Comparison of ENCODE assay signal across 8 mouse cellular contexts in the genomic region with DNA sequence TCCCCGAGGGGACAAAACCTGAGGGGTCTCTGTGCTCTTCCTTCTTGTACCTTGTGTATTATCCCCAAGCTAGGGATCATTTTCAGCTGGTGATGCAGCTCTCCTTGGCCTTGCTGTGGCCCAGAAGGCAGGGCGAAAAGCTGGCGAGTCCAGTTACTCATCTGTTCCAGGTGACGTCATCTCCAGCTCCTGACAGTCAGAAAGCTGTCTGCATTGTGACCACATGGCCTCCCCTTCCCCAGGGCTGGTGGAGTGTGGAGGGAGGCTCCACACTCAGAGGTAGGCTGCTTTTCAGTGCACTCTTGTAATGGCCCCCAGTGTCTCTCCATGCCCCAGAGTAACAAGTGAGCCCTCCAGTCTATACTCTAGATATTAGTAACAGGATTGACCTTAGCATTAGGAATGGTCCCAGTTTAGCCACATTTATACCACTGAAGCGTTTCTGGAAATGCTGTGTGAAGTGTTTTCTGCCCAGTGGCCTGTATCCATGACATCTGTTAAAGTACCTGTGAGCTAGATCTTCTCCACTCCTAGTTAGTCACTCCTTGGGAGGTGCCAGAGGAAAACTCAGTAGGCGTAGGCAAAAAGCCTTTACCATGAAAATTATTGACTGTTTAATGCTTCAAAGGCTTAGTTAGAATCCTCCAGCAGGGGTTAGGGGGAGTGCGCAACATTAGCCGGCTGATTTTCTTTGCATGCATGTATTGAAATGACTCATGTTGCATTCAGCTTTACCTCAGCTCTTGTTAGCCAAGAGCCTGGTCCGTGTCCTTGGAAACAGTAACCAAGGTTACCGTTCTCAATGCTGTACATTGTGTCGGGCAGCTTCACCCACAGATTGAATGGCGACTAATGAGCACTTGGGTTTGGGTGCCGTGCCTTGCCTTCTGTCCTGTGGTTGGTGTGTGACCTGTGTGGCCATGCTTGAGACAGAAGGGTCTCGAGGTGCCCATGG. TPM values are rescaled to one million over a fixed set of nuclear protein-coding genes. Genes with fewer than 3 reads are reported as not detected.
DNase-seq lines count a peak whose midpoint lies in the region; ATAC-seq and TF ChIP-seq lines count a peak whose summit lies in the region.

No protein-coding gene starts in this region.

- ATAC-seq in forebrain, embryonic 16.5 days: peak; percentile 92

- H3K9ac ChIP-seq in forebrain, embryonic 16.5 days (replicated peaks; ENCODE audit: low read depth, low read length): 0 out of 2 replicates have a peak overlapping the region, but pooled peaks have one; percentile 1

- no peak overlapping the region for H3K4me3 ChIP-seq in gastrocnemius, adult 2 months
- no peak overlapping the region for H3K4me3 ChIP-seq in forebrain, embryonic 16.5 days (replicated peaks; ENCODE audit: low read length)
- no peak overlapping the region for H3K4me3 ChIP-seq in left cerebral cortex, adult 2 months

- no peaks in the 10 kb centered on the region for H3K27me3 ChIP-seq in forebrain, embryonic 16.5 days (replicated peaks; ENCODE audit: control insufficient read depth, insufficient read depth, low read length)

- H3K27ac ChIP-seq in gastrocnemius, adult 2 months: peak overlapping the region; percentile 40; the same call in 1 of the 2 replicates
- H3K27ac ChIP-seq in forebrain, embryonic 16.5 days (ENCODE audit: low read length): peak overlapping the region; percentile 70
- H3K27ac ChIP-seq in left cerebral cortex, adult 2 months: peak overlapping the region; percentile 90

- no peaks in the 10 kb centered on the region for H3K9me3 ChIP-seq in forebrain, embryonic 16.5 days (ENCODE audit: control insufficient read depth, low read length)

- TF ChIP-seq CTCF in gastrocnemius, adult 2 months (IDR thresholded peaks at IDR 0.05): no peak
- TF ChIP-seq CTCF in left cerebral cortex, adult 2 months (IDR thresholded peaks at IDR 0.05): peak; percentile 5

- H3K4me1 ChIP-seq in forebrain, embryonic 16.5 days (replicated peaks; ENCODE audit: control insufficient read depth, insufficient read depth, low read length): peaks cover 25% of the 10 kb centered on the region

- H3K36me3 ChIP-seq in forebrain, embryonic 16.5 days (ENCODE audit: control insufficient read depth, insufficient read depth): peaks cover 7% of the 10 kb centered on the region; the same call in 1 of the 2 replicates

- intact Hi-C loops in gastrocnemius, adult 2 months (cut with DNase I): no loop called here
- intact Hi-C loops in left cerebral cortex, adult 2 months (cut with DNase I): no loop called here
- intact Hi-C loops in heart, postnatal 36 days (cut with DNase I): no loop called here

- 7% methylated on average over 14 of the region's 14 CpGs for WGBS in forebrain, embryonic 16.5 days

- DNase-seq in gastrocnemius, adult 2 months: peak; percentile 45
- DNase-seq in gastrocnemius, postnatal 4 days (ENCODE audit: low spot score in 2 of 2): no peak
- DNase-seq in adrenal gland, adult 2 months: peak; percentile 83
- DNase-seq in left cerebral cortex, adult 2 months (ENCODE audit: extremely low spot score in 1 of 2, low spot score in 2 of 2): peak; percentile 43 to 60
- DNase-seq in retina, postnatal 1 day: peak; percentile 98
- no peak for DNase-seq in heart, postnatal 36 days
- no peak for DNase-seq in thymus, postnatal 14 days

- H3K4me2 ChIP-seq in forebrain, embryonic 16.5 days (ENCODE audit: low read length): no peak overlapping the region; the same call in 1 of the 2 replicates

RNA-seq across cellular contexts. Expression of a gene that starts 26.0 kb away (rescaled TPM):
- 1 to 10 TPM; 6.1 to 7.9 TPM for total RNA-seq in gastrocnemius, adult 2 months (2021)
- 1 to 10 TPM; 6.4 to 7.7 TPM for total RNA-seq in gastrocnemius, postnatal 4 days (2021)
- 10 to 100 TPM in 1 of 2 experiments, 1 to 10 TPM in 1; 8.0 to 17.8 TPM for total RNA-seq in adrenal gland, adult 2 months (2021)
- polyA plus RNA-seq in adrenal gland, adult 2 months (2012; rRNA removed): 13.4 and 16.7 TPM in 2 replicates
- 28.0 and 30.0 TPM in 2 replicates for polyA plus RNA-seq in forebrain, embryonic 16.5 days (2015; fragmentation: Nextera tagmentation; extraction: Ambion mirVana)
- 10 to 100 TPM; 80.7 to 92.7 TPM for total RNA-seq in left cerebral cortex, adult 2 months (2021)
- under 1 TPM; 0.50 to 0.73 TPM for total RNA-seq in heart, postnatal 36 days (2021)

Comparison
In these comparisons a context has a peak if more than half of its experiments do, and no peak if none do; other contexts are left out.
1. DNase-seq: peak in gastrocnemius, adult 2 months (single experiment), adrenal gland, adult 2 months (single experiment), left cerebral cortex, adult 2 months (2 of 2) and retina, postnatal 1 day (single experiment); none in gastrocnemius, postnatal 4 days (0 of 2), heart, postnatal 36 days (0 of 2) and thymus, postnatal 14 days (single experiment).
2. H3K27ac ChIP-seq: peak in every context shown above with its lines; median percentile 90 in left cerebral cortex, adult 2 months; 70 in forebrain, embryonic 16.5 days; 40 in gastrocnemius, adult 2 months.
3. RNA of a gene that starts 26.0 kb away (total RNA-seq): 80.7 to 92.7 TPM in left cerebral cortex, adult 2 months; 8.0 to 17.8 TPM in adrenal gland, adult 2 months, 6.1 to 7.9 TPM in gastrocnemius, adult 2 months, 6.4 to 7.7 TPM in gastrocnemius, postnatal 4 days and 0.50 to 0.73 TPM in heart, postnatal 36 days; every median in the first group is over 4 times any median in the second.